Mouse (Mus musculus) ZHBTc4 (cell line): Measurements from ENCODE around the gene Tap1.
A peak's percentile ranks its signal among the peaks of the same experiment; 100 is the strongest.
"Not testable (repeated sequence)": the region's sequence is repeated elsewhere in the genome, so short reads cannot be mapped to it uniquely, and the experiment has no call there.

ENCODE experiments used
- DNase-seq: peaks from one replicate; pipeline ENCODE4 v3.0.0-alpha.2; 2011; ENCODE audit warnings: low read depth, low spot score

Tap1 gene

GRCm38 (mm10) chr17:34187261-34187916 is at the start of gene Tap1, which contains the start of gene Psmb9:
Gene Tap1, plus strand, starts transcription at chr17:34187553.
Gene Psmb9, minus strand, starts transcription at chr17:34187764.
- DNase-seq = peak; percentile 98

- DNase-seq = no peak
Observed at GRCm38 (mm10) chr17:34137601-34138000, 49.8 kb upstream of the Tap1 start.

GRCm38 (mm10) chr17:34138655-34139054 is 48.7 kb upstream of the Tap1 start:
- DNase-seq = no peak

GRCm38 (mm10) chr17:34139416-34139815 is 47.9 kb upstream of the Tap1 start:
- peak; percentile 71 for DNase-seq

GRCm38 (mm10) chr17:34140240-34140639 is 47.1 kb upstream of the Tap1 start:
- no peak for DNase-seq

GRCm38 (mm10) chr17:34141448-34141847 is 45.9 kb upstream of the Tap1 start:
- no peak for DNase-seq

GRCm38 (mm10) chr17:34142456-34143010 is 44.8 kb upstream of the Tap1 start:
- DNase-seq = no peak

GRCm38 (mm10) chr17:34143033-34143432 is 44.3 kb upstream of the Tap1 start, which contains the start of gene H2-DMb2:
Gene H2-DMb2, plus strand, starts transcription at chr17:34143307.
- peak; percentile 67 for DNase-seq

- DNase-seq = no peak
Observed at GRCm38 (mm10) chr17:34143461-34143860, 43.9 kb upstream of the Tap1 start.

GRCm38 (mm10) chr17:34144221-34144620 is 43.1 kb upstream of the Tap1 start:
- DNase-seq = not testable (repeated sequence)

GRCm38 (mm10) chr17:34144960-34145371 is 42.4 kb upstream of the Tap1 start:
- DNase-seq = no peak

- peak; percentile 70 for DNase-seq
Observed at GRCm38 (mm10) chr17:34152923-34153322, 34.4 kb upstream of the Tap1 start, which contains the start of gene H2-DMb1. Gene H2-DMb1, plus strand, starts transcription at chr17:34153072.

GRCm38 (mm10) chr17:34155534-34155933 is 31.8 kb upstream of the Tap1 start:
- DNase-seq = no peak

GRCm38 (mm10) chr17:34164202-34164895 is 23.0 kb upstream of the Tap1 start:
- DNase-seq = peak; percentile 63

- DNase-seq = peak; percentile 50
Observed at GRCm38 (mm10) chr17:34165033-34165730, 22.2 kb upstream of the Tap1 start.

- peak; percentile 47 for DNase-seq
Observed at GRCm38 (mm10) chr17:34169279-34169678, 18.1 kb upstream of the Tap1 start.

- DNase-seq = no peak
Observed at GRCm38 (mm10) chr17:34170487-34170876, 16.9 kb upstream of the Tap1 start.

- peak; percentile 71 for DNase-seq
Observed at GRCm38 (mm10) chr17:34170877-34171498, 16.4 kb upstream of the Tap1 start.

- peak; percentile 33 for DNase-seq
Observed at GRCm38 (mm10) chr17:34172528-34172927, 14.8 kb upstream of the Tap1 start.

- no peak for DNase-seq
Observed at GRCm38 (mm10) chr17:34174075-34174474, 13.3 kb upstream of the Tap1 start.

- DNase-seq = peak; percentile 66
Observed at GRCm38 (mm10) chr17:34177179-34177578, 10.2 kb upstream of the Tap1 start.
